8 mouse cellular contexts compared by ENCODE assay signal in the genomic region with DNA sequence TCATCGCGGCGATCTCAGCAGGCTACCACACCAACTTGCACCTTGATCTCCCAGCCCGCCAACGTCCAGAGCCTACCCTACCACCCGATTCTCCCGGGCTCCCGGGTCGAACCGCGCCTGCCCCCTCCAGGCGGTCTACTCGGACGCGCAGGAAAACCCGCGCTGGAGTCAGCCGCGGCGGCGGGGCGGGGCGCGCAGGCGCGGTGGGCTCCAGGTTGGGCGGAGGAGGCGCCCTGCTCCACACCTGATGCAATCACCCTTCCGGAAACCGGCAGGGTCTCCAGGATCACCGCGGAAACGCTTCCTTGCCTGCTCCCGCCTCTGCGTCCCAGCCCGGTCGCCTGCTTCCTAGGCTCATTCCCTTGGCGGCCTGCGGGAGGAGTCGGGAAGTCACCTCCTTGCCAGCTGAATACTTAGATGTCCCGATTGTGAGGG. TPM values are rescaled to one million over a fixed set of nuclear protein-coding genes. Genes with fewer than 3 reads are reported as not detected.
A peak's percentile ranks its signal among the peaks of the same experiment; 100 is the strongest.
DNase-seq lines count a peak whose midpoint lies in the region; ATAC-seq lines count a peak whose summit lies in the region.

No protein-coding gene starts in this region.

- H3K9ac ChIP-seq in intestine, embryonic 14.5 days (ENCODE audit: low read length), result peak overlapping the region; percentile 44

- under 1% methylated on average over 41 of the region's 41 CpGs for WGBS in intestine, embryonic 14.5 days

- peak overlapping the region; percentile 47 for H3K4me2 ChIP-seq in intestine, embryonic 14.5 days (ENCODE audit: low read length)

- H3K27me3 ChIP-seq in intestine, embryonic 14.5 days (replicated peaks; ENCODE audit: control insufficient read depth, insufficient read depth, low read length), result no peaks in the 10 kb centered on the region; the same call in 1 of the 2 replicates

- intact Hi-C loops in gastrocnemius, postnatal 14 days (cut with DNase I; ENCODE audit: low total_unique reads), result loop anchor here (2.0 kb wide), 1 partner anchor 231 kb away; no protein-coding TSS in a partner anchor
- intact Hi-C loops in left cerebral cortex, postnatal 10 days (cut with DNase I), result no loop called here

- H3K4me1 ChIP-seq in intestine, embryonic 14.5 days (replicated peaks; ENCODE audit: control insufficient read depth, insufficient read depth, low read length), result peaks cover 4% of the 10 kb centered on the region; the same call in 1 of the 2 replicates

- ATAC-seq in intestine, embryonic 14.5 days (replicated peaks; ENCODE audit: low FRiP score, low TSS enrichment, low read depth), result peak; percentile 73
- peak; percentile 21; the same call in 1 of the 2 replicates for ATAC-seq in megakaryocyte progenitor cell, adult 5-6 weeks (replicated peaks; ENCODE audit: poor library complexity)
- ATAC-seq in erythroid progenitor cell, adult 5-6 weeks (replicated peaks; ENCODE audit: low FRiP score, poor library complexity, severe bottlenecking), result no peak

- no peaks in the 10 kb centered on the region for H3K9me3 ChIP-seq in intestine, embryonic 14.5 days (ENCODE audit: control insufficient read depth, low read length)

- DNase-seq in adrenal gland, adult 8-10 months, result peak; percentile 84
- DNase-seq in embryo, embryonic 10 days (ENCODE audit: low spot score), result peak; percentile 83
- peak; percentile 87 for DNase-seq in gastrocnemius, postnatal 14 days
- peak; percentile 90 for DNase-seq in intestine, embryonic 14.5 days (ENCODE audit: low spot score)
- peak; percentile 59 to 91 for DNase-seq in left cerebral cortex, postnatal 10 days (ENCODE audit: extremely low spot score in 1 of 2, low spot score in 2 of 2)
- DNase-seq in right cerebral cortex, postnatal 36 days (ENCODE audit: low spot score in 2 of 2), result peak; percentile 64 to 81

- H3K4me3 ChIP-seq in intestine, embryonic 14.5 days (ENCODE audit: low read depth, low read length), result peak overlapping the region; percentile 48

- no peaks in the 10 kb centered on the region for H3K36me3 ChIP-seq in intestine, embryonic 14.5 days (ENCODE audit: control insufficient read depth, insufficient read depth, low read length)

- H3K27ac ChIP-seq in intestine, embryonic 14.5 days (ENCODE audit: low read depth), result peak overlapping the region; percentile 62

RNA-seq across cellular contexts. Expression of a gene that starts 1.6 kb away (rescaled TPM):
- total RNA-seq in adrenal gland, adult 8-10 months (2022), result 10 to 100 TPM; 61.2 to 89.9 (median 81.5) TPM
- 10 to 100 TPM; 41.0 to 48.3 TPM for total RNA-seq in gastrocnemius, postnatal 14 days (2021)
- 35.8 and 39.3 TPM in 2 replicates for polyA plus RNA-seq in intestine, embryonic 14.5 days (2014; fragmentation: Nextera tagmentation; extraction: Ambion mirVana)
- 10 to 100 TPM; 73.7 to 74.4 TPM for total RNA-seq in left cerebral cortex, postnatal 10 days (2021)
- 2.2 and 3.3 TPM in 2 replicates for total RNA-seq in megakaryocyte progenitor cell, adult 5-6 weeks (2015)
- 0.29 and 1.2 TPM in 2 replicates for total RNA-seq in megakaryocyte progenitor cell, adult 5-6 weeks (2017)
- 1.3 and 3.2 TPM in 2 replicates for total RNA-seq in erythroid progenitor cell, adult 5-6 weeks (2015; ENCODE audit: low replicate concordance)
- total RNA-seq in erythroid progenitor cell, adult 5-6 weeks (2017; ENCODE audit: low replicate concordance), result not detected in 2 replicates

RNA-seq across cellular contexts. Expression of a gene that starts 55.7 kb away (rescaled TPM):
- 100 to 1,000 TPM in 2 of 4 experiments, 10 to 100 TPM in 2; 74.1 to 210 (median 151) TPM for total RNA-seq in adrenal gland, adult 8-10 months (2022)
- total RNA-seq in gastrocnemius, postnatal 14 days (2021), result 10 to 100 TPM in 1 of 2 experiments, 1 to 10 TPM in 1; 9.8 to 14.2 TPM
- polyA plus RNA-seq in intestine, embryonic 14.5 days (2014; fragmentation: Nextera tagmentation; extraction: Ambion mirVana), result 115 and 125 TPM in 2 replicates
- 1,000 to 10,000 TPM; 1,225 to 1,317 TPM for total RNA-seq in left cerebral cortex, postnatal 10 days (2021)
- total RNA-seq in megakaryocyte progenitor cell, adult 5-6 weeks (2015), result 0.96 TPM in 1 of 2 replicates, not detected in the other
- total RNA-seq in megakaryocyte progenitor cell, adult 5-6 weeks (2017), result 0.27 TPM in 1 of 2 replicates, not detected in the other
- 7.2 TPM in 1 of 2 replicates, not detected in the other for total RNA-seq in erythroid progenitor cell, adult 5-6 weeks (2015; ENCODE audit: low replicate concordance)
- 0.39 TPM in 1 of 2 replicates, not detected in the other for total RNA-seq in erythroid progenitor cell, adult 5-6 weeks (2017; ENCODE audit: low replicate concordance)

Comparison
In these comparisons a context has a peak if more than half of its experiments do, and no peak if none do; other contexts are left out.
1. RNA of a gene that starts 1.6 kb away (total RNA-seq): 61.2 to 89.9 TPM in adrenal gland, adult 8-10 months, 73.7 to 74.4 TPM in left cerebral cortex, postnatal 10 days and 41.0 to 48.3 TPM in gastrocnemius, postnatal 14 days; 0.29 to 3.3 TPM in megakaryocyte progenitor cell, adult 5-6 weeks and 1.3 to 3.2 TPM in erythroid progenitor cell, adult 5-6 weeks; every median in the first group is over 4 times any median in the second.
2. RNA of a gene that starts 55.7 kb away (total RNA-seq): 1,225 to 1,317 TPM in left cerebral cortex, postnatal 10 days; 74.1 to 210 TPM in adrenal gland, adult 8-10 months, 9.8 to 14.2 TPM in gastrocnemius, postnatal 14 days, 0.27 to 0.96 TPM in megakaryocyte progenitor cell, adult 5-6 weeks and 0.39 to 7.2 TPM in erythroid progenitor cell, adult 5-6 weeks; every median in the first group is over 4 times any median in the second.
3. Peak in every context shown above with its lines, with median percentiles within 50 percentile points of each other: DNase-seq.